Mouse (Mus musculus): Measurements from ENCODE around the gene Hoxc9.

- TF ChIP-seq CTCF (IDR thresholded peaks at IDR 0.05; ENCODE audit: low read depth, low read length) (no peak), POLR2A (IDR thresholded peaks at IDR 0.05; ENCODE audit: borderline replicate concordance, low read depth, low read length) (no peak)
Measured at GRCm38 (mm10) chr15:102967312-102967510, 9.0 kb upstream of the Hoxc9 start, which contains the start of gene Hoxc5.

Measured in bone marrow macrophage, adult 2 months (primary cell).